Mouse (Mus musculus) testis, adult 2 months (tissue): ENCODE data around the gene Dpf2. TPM values are rescaled to one million over a fixed set of nuclear protein-coding genes. Genes with fewer than 3 reads are reported as not detected.

Experiments used
- H3K27ac ChIP-seq: fragments of 200-500 bp; 2 replicates; pipeline ENCODE4 v1.5.1; 2012; ENCODE audit warnings: low read depth, low read length; ENCODE audit not compliant: control insufficient read depth, insufficient read depth
- H3K27me3 ChIP-seq: fragments of 200-500 bp; 2 replicates; pipeline ENCODE4 v1.6.1; 2012; ENCODE audit warnings: mild to moderate bottlenecking, low read length, moderate library complexity; ENCODE audit not compliant: control insufficient read depth, insufficient read depth
- H3K36me3 ChIP-seq: fragments of 200-500 bp; 2 replicates; pipeline ENCODE4 v1.6.1; 2012; ENCODE audit warnings: mild to moderate bottlenecking, low read length; ENCODE audit not compliant: control insufficient read depth, insufficient read depth
- H3K4me1 ChIP-seq: fragments of 200-500 bp; 2 replicates; pipeline ENCODE4 v1.6.1; 2012; ENCODE audit warnings: low read length; ENCODE audit not compliant: control insufficient read depth, insufficient read depth
- H3K4me3 ChIP-seq: fragments of 200-500 bp; 2 replicates; pipeline ENCODE4 v1.5.1; 2012; ENCODE audit warnings: low read depth, mild to moderate bottlenecking, low read length, moderate library complexity, mixed read lengths; ENCODE audit not compliant: control insufficient read depth
- CTCF ChIP-seq: fragments of 200-500 bp; IDR thresholded peaks from 2 replicates; pipeline ENCODE4 v1.5.1; 2012; ENCODE audit warnings: low read depth, mild to moderate bottlenecking, inconsistent platforms, low read length, moderate library complexity; ENCODE audit not compliant: control insufficient read depth, insufficient read depth, insufficient replicate concordance
- POLR2A ChIP-seq: fragments of 200-500 bp; IDR thresholded peaks from 2 replicates; pipeline ENCODE4 v1.6.1; 2012; ENCODE audit warnings: low read depth, mild to moderate bottlenecking, inconsistent platforms, low read length, moderate library complexity; ENCODE audit not compliant: control insufficient read depth
- polyA plus RNA-seq: library from polyadenylated mRNA; depleted of rRNA; stranded (reverse); fragments of >200 nt; gene quantifications from 2 replicates; pipeline ENCODE4 v1.2.3, GENCODE M21; 2012

Gene Dpf2
- polyA plus RNA-seq, 1 experiment = 69.2 TPM

DNA sequence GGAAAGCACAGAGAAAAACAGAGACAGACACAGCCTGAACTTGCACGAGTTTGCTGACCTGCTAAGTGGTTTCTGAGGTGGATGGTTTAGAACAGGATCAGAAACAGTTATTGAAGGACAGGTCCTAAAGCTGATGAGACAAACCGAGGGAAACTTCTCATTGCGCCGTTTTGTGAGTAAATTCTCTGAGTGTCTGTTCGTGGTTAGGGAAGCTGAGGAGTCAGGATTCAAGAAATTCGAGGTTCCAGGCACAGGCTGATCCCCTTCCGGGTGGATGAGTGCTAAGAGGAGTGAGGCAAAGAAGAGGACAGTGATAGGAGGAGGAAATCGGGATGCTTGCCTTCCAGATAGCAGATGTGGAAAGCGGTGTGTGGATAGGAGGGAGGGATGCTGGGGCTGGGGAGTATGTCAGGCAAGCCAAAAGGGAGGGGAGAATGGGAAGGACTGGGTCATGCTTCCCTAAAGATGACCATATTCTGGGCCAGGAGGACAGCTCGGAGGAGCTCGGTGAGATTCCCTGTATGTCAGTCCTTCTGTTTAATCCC is 12.6 kb upstream of the Dpf2 start:
- H3K4me1 ChIP-seq = peaks cover 14% of the 10 kb centered on the region

DNA sequence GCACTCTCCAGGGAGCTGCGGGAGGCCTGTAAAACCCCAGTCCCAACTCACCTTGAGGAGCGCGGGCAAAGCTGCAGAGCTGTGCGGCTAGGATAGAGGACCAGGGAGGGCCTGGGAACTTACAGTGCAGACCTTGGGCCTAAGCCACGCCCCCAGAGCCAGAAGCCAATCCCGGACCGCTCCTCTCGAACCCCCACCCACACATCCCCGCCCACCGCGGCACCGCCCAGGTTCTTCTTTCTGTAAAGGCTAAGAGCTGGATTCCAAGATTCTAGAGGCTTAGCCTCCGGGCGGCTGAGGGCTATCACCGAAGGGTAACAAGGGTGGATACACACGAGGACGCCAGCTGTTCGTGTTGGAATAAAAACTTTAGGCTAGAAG is 11.9 kb upstream of the Dpf2 start, which contains the start of gene Cdc42ep2:
TSS of gene Cdc42ep2 (minus strand) at position 104 of the 381 bp plus-strand sequence.
- H3K4me3 ChIP-seq = peak within 1 kb of the TSS; percentile 83
- H3K36me3 ChIP-seq = no peaks in the 10 kb centered on the region
- H3K27me3 ChIP-seq = no peaks in the 10 kb centered on the region
- TF ChIP-seq POLR2A = peak; percentile 53; the same call in 1 of the 2 replicates
- TF ChIP-seq CTCF = no peak
- H3K27ac ChIP-seq = peak within 1 kb of the TSS; percentile 60
- peaks cover 14% of the 10 kb centered on the region for H3K4me1 ChIP-seq

More for the DNA sequence above, 12.6 kb upstream of the Dpf2 start:
- Histone ChIP-seq H3K4me3 (no peak overlapping the region; the same call in none of the 2 replicates), H3K27ac (peak overlapping the region; percentile 60), H3K36me3 (no peaks in the 10 kb centered on the region), H3K27me3 (no peaks in the 10 kb centered on the region)
- TF ChIP-seq CTCF = no peak
- no peak for TF ChIP-seq POLR2A

DNA sequence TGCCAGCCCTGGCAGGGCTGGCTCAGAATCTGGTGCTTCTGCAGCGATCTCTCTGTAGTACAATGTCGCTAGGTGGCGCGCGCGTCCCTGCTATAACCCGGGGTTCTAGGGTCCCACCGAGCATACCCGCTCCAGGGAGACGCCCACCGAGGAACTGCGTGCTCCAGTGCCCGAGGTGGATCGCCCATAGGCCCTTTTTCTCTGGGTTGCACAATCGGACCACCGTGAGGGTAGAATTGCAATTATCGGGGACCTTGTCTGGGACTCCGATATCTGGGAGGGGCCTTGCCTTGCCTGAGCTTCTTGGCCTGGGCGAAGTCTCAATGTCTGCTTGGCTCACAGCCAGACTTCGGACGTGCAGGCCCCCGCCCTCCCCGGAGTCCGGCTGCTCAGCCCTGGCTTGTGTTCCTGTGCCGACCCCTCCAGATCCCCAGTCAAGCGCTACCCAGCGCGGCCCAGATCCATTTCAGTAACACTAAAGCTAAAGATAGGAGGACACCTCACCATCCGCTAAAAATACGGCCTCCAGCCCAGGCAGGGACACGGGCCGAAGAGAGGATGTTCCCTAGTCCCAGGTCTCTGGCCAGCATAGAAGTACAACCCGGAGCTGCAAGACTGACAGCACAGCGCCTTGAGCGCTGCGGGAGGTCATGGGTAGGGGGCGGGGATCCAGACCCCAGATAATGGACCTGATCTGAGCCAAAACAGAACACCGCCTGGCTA is 11.3 kb upstream of the Dpf2 start:
- H3K27me3 ChIP-seq = no peaks in the 10 kb centered on the region
- H3K4me3 ChIP-seq = peak overlapping the region; percentile 83
- H3K4me1 ChIP-seq = peaks cover 14% of the 10 kb centered on the region
- no peaks in the 10 kb centered on the region for H3K36me3 ChIP-seq
- no peak overlapping the region; the same call in none of the 2 replicates for H3K27ac ChIP-seq
- TF ChIP-seq CTCF = peak; percentile 70; the same call in 1 of the 2 replicates
- no peak for TF ChIP-seq POLR2A

DNA sequence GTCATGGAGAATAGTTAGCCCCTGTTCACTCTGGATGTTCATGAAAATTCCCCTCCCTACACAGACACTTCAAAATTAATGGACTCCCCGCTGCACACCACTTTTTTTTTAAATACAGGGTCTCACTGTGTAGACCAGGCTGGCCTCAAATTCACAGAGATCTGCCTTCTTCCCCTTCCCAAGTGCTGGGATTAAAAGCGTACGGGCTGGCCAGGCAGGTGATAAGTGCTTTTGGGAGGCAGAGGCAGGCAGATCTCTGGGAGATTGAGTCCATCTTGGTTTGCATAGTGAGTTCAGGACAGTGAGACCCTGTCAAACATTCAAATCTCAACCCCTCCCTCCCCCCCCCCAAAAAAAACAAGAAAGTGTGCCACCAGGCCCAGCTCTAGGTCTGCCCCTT is 10.2 kb upstream of the Dpf2 start:
- H3K4me3 ChIP-seq = no peak overlapping the region

DNA sequence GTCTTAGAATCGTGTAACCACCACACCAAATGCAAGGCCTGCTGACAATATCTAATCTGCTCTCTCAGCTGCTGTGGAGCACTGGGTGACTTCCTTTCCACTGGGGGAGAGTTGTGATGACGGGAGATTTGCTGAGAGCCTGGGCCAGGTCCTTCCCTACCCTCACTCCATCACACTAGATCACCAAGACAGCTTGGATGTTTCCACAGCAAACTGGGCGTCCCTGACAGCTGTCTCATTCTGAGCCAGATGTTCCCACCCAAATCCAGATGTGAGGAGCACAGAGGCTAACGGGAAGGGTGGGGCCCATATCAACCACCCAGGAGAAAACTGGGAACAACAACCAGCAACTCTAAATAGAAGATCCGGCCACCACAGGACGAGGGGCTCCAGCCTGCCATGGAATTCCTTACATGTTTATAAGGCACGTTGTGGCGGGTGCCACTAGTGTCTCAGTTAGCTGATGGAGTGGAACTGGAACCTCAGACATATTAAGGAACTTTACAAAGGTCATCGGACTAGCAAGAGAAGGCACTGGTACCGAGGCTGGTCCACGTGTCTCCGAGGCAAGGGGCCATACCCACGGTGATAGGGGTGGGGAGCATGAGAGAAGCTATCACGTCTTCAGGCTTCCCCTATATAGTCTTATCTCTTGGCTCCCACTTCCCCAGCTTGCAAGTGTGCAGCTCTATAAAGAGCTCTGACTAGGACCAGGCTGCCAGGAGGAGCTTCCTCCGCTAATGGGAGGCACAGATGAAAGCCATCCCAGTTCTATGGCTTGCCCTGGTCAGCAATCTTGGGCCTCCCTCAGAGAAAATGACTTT is 9.5 kb upstream of the Dpf2 start:
- Histone ChIP-seq H3K4me3 (no peak overlapping the region), H3K4me1 (peaks cover 14% of the 10 kb centered on the region), H3K27ac (no peak overlapping the region), H3K36me3 (no peaks in the 10 kb centered on the region), H3K27me3 (no peaks in the 10 kb centered on the region)
- TF ChIP-seq CTCF (no peak), POLR2A (no peak)

More for the DNA sequence above, 10.2 kb upstream of the Dpf2 start:
- Histone ChIP-seq H3K27me3 (no peaks in the 10 kb centered on the region), H3K4me1 (peaks cover 14% of the 10 kb centered on the region), H3K36me3 (no peaks in the 10 kb centered on the region), H3K27ac (no peak overlapping the region)
- no peak for TF ChIP-seq CTCF
- TF ChIP-seq POLR2A = no peak

DNA sequence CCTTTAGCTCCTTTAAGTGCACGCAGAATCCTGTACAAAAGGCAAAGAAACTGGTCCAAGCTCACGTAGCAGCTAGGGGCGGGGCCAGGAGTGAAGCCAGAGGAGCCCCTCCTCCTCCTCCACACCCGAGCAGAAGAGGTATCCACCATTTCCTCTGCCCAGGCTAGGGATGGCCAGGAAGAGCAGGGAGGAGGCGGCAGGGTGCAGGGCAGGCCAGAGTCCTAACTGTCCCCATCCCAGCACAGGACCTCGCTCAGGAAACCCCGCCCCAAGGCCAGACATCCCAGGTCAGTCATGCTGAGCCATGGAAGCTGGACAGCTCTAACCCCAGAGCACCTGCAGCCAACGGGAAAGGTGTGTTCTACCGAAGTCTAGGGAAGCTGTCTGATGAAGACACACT is 8.9 kb upstream of the Dpf2 start:
- H3K36me3 ChIP-seq = no peaks in the 10 kb centered on the region
- no peak overlapping the region for H3K4me3 ChIP-seq
- no peak for TF ChIP-seq POLR2A
- no peaks in the 10 kb centered on the region for H3K27me3 ChIP-seq
- peaks cover 14% of the 10 kb centered on the region for H3K4me1 ChIP-seq
- no peak overlapping the region for H3K27ac ChIP-seq

DNA sequence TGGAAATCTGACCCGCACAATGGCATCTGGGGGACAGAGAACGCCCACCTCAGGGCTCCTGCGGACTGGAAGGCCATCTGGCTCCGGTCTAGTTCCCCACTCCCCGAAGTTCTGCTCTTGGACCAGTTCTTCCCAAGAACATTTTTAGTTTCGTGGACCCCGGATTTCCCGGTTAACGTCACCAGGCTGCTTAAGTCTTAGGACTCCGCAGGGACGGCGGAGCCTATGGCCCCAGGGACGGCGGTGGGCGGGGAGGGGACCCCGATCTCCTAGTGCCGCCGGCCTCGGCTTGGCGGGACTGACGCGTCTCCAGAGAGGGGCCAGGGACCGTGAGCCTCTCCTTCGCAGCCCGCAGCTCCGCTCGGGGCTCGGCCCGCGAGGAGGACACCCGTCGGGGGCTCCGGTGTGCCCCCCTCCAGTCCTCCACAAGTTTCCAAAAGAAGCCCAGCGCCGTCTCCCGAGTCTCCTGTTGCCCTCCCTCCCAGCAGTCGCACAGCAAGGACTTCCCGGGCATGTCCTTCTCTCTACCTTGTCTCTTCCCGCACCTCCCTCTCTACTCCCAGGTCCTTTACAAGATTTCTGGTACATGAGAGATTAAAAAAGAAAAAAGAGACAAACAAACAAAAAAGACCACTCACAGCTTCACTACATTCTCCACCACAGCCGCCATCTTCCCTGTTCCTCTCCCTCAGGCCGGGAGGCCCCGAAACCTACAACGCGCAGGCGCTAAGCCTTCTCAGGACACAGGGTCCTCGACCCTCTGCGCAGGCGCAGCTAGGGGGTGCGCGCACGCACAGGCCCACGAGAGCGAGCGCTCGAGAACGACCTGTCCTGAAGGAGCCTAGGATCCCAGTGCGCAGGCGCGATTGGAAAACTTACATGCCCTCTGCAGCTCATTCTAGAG is 455 bp downstream of the Dpf2 start:
- H3K36me3 ChIP-seq = no peaks in the 10 kb centered on the region
- TF ChIP-seq CTCF (no peak), POLR2A (peak; percentile 95)
- peak overlapping the region; percentile 73 for H3K27ac ChIP-seq
- H3K27me3 ChIP-seq = no peaks in the 10 kb centered on the region
- H3K4me3 ChIP-seq = peak overlapping the region; percentile 96
- peaks cover 11% of the 10 kb centered on the region for H3K4me1 ChIP-seq
